Mouse (Mus musculus) adrenal gland, postnatal 4 days (tissue): ENCODE data around the gene Pnldc1. TPM values are rescaled to one million over a fixed set of nuclear protein-coding genes. Genes with fewer than 3 reads are reported as not detected.
A peak's percentile ranks its signal among the peaks of the same experiment; 100 is the strongest.
"Not testable (repeated sequence)": the region's sequence is repeated elsewhere in the genome, so short reads cannot be mapped to it uniquely, and the experiment has no call there.

Experiments used
- DNase-seq, 2 experiments: peaks; one replicate each; pipeline ENCODE4 v3.0.0; 2021 to 2022; ENCODE audit warnings: low spot score in 2 of 2, mixed read lengths in 2 of 2
- long read RNA-seq, 2 experiments: library from polyadenylated mRNA; stranded (forward); transcript quantifications; one replicate each; pipeline ENCODE4 v2.0.0; 2021
- total RNA-seq, 2 experiments: library from RNA; stranded (reverse); gene quantifications; 2 replicates each; pipeline ENCODE4 v1.2.3; 2021

Gene Pnldc1
- total RNA-seq = 1 to 10 TPM; 3.1 to 3.6 TPM
- long read RNA-seq, experiment 1 = 0 reads
- long read RNA-seq, experiment 2, partial matches to known transcripts = 0 of 4 reads
- long read RNA-seq, experiment 2, other reads (novel, unspliced or antisense) = 1 of 4 reads

GRCm38 (mm10) chr17:12909361-12910280, at the start of gene Pnldc1:
Pnldc1 (minus strand) TSS chr17:12910230.
- no peak for DNase-seq

- not testable (repeated sequence) for DNase-seq
These were observed 49.3 kb upstream of the Pnldc1 start for GRCm38 (mm10) chr17:12959377-12959776.

DNA sequence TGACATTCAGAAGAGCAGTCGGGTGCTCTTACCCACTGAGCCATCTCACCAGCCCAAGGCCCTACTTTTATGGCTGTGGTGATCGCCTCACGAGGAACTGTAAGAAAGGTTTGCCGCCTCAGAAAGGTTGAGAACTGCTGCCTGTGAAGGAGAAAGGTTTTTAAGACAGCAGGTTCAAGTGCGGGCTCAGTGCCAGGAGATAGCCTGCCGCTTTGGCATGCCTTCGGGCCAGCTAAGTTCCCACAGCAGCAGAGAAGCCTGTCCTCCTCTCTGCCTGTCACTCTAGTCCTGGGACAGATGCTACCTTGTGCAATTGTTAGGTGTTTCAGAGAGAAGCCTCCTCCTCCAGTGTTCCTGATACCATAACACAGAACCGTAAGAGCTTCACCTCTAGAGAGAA, 46.6 kb upstream of the Pnldc1 start:
- DNase-seq = no peak

DNA sequence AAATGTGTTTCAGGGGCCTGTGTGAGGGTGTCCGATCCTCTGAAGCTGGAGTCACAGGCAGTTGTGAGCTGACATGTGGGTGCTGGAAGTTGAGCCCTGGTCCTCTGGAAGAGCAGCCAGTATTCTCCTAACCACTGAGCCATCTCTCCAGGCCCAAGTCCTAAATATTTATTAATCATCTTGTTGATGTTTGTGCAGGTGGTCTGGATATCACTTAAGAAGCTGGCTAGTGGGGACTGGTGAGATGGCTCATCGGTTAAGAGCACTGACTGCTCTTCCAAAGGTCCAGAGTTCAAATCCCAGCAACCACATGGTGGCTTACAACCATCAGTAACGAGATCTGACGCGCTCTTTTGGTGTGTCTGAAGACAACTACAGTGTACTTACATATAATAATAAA, 39.6 kb upstream of the Pnldc1 start:
- no peak for DNase-seq

DNA sequence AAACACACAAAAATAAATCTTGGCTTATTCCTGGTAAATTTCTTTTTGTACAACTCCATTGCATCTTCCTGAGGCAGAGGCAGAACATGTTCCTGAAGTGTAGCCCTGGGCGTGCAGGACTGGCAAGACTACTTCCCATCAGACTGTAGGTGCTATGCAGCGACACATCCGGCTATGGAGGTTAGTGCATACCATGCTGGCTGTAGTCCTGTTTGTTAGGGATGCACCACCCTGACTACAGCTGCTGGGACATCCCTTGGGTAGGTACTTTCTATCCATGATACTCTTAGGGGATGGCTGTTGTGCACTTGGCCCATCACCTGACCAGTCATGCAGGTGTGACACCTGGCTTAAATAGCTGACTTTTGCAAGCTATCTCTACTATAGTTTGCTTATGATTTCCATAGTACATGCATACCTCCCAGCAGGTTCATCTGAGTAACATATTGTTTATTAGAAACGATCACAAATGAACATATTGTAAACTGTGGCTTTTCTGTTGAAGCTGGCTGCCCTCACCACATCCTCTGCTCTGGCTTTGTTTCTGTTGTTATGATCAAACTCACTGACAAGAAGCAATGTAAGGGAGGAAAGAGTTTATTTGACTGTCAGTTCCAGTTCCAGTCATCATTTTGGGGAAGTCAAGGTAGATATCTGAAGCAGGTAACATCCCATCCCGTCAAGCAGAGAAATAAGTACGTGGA, 32.6 kb upstream of the Pnldc1 start:
- no peak for DNase-seq

- no peak for DNase-seq
These were observed 31.7 kb upstream of the Pnldc1 start for GRCm38 (mm10) chr17:12941543-12942260.

DNA sequence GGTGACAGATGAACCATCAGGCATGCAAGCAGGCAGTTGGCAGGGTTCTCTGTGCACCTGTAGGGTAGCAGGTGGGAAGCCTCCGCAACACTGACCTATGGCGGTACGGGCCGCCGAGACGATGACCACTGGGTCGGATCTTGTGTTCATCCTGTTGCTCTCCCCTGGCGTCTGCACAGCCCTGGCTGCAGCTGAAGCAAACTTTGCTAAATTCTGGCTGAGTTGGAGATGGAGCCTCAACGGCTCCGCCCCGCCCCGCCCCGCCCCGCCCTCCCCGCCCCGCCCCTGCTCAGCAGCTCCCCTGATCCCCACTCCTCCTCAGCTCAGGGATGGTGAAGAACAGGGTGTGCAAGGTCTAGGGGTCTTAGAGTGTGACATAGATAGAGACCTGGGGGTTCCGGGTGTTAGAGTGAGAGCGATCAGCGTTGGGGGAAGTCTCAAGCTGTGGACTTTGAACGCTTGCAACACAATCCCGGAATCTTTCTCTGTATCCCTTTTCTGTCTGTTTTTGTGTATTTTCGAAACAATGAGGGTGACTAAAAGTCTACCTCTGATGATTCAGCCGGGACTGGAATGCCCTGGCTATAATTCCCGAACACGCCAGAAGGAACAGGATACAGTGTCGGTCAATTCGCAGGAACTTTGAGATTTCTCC, 30.2 kb upstream of the Pnldc1 start, which contains the start of gene Acat3:
Acat3 (minus strand) TSS at position 450 of the 655 bp plus-strand sequence.
- DNase-seq = no peak

GRCm38 (mm10) chr17:12939377-12940148, 29.5 kb upstream of the Pnldc1 start:
- DNase-seq = not testable (repeated sequence)

DNA sequence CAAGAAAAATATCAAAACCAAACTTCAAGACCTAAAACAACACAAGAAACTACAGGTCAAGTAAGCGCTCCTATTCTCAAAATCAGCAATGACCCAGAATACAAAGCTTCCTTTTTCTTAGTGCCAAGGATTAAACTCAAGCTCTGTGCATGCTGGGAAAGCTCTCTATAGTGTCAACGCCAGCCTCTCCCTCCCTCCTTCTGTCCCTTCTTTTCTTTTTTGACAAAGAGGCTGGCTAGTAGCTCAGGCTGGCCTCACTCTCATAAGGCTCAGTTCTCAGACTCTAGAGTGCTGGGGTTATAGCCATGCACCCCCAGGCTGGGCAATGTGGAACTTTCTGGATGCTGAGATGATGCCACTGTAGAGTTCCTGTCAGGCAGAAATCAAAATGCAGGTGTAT, 28.0 kb upstream of the Pnldc1 start:
- no peak for DNase-seq

DNA sequence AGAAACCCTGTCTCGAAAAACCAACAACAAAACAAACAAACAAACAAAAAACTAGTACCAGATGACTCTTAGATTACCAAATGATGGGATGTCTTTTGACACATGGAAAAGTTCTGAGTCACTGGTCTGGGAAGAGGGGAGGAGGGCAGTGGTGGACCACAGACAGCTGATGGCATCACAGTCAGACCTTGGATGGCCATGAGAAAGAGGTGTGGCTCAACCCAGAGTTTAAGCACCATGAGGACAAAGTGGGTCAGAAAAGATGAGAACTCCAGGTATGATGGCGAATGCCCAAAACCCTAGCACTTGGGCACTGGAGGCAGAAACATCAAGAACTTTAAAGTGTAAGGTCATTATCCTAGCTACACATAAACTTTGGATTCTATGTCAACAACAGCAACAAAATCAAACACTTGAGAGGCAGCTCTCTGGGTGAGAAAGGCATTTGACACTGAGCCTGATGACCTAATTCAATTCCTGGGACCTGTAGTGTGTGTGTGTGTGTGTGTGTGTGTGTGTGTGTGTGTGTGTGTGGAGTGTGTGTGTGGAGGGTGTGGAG, 27.5 kb upstream of the Pnldc1 start:
- no peak for DNase-seq

GRCm38 (mm10) chr17:12935719-12936118, 25.7 kb upstream of the Pnldc1 start:
- no peak for DNase-seq

DNA sequence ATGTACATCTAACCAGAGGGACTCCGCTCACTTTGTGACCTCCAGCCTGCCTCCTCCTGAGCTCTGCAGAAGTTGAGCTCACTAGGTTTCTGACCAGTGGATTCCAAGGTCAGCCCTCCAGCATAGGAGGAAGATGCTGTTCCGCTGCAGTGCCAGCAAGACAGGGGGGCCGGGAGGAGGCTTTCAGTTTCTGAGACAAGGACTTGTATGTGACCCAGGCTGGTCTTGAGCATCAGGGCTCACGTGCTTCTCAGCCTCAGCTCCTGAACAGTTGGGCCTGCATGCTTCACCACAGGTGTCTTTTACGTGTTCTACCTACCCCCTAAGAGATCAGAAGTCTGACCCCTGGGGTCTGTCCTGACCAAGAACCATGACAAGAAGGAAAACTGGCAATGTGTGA, 21.5 kb upstream of the Pnldc1 start:
- not testable (repeated sequence) for DNase-seq

DNA sequence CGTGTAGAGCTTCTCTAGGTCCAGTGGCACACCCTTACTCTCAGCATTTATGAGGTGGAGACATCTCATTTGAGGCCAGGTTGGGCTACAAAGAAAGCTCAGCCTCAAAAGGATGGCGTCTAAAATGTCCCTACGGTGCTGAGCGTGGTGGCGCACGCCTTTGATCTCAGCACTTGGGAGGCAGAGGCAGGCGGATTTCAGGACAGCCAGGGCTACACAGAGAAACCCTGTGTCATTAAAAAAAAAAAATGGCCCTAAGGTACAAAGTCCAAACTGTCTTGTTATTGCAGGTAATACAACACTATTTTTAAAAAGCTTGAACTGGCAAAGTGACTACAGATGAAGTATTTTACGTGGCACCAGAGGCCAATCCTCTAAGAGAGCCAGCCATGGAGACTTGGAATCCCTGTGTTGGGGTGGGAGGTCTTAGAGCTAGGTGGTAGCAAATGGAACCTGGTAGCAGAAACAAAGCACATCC, 15.7 kb upstream of the Pnldc1 start:
- DNase-seq = no peak

GRCm38 (mm10) chr17:12925001-12925400, 15.0 kb upstream of the Pnldc1 start:
- DNase-seq = no peak

GRCm38 (mm10) chr17:12921073-12921472, 11.0 kb upstream of the Pnldc1 start:
- DNase-seq = no peak

- no peak for DNase-seq
These were observed 6.8 kb upstream of the Pnldc1 start for GRCm38 (mm10) chr17:12916588-12917380.

DNA sequence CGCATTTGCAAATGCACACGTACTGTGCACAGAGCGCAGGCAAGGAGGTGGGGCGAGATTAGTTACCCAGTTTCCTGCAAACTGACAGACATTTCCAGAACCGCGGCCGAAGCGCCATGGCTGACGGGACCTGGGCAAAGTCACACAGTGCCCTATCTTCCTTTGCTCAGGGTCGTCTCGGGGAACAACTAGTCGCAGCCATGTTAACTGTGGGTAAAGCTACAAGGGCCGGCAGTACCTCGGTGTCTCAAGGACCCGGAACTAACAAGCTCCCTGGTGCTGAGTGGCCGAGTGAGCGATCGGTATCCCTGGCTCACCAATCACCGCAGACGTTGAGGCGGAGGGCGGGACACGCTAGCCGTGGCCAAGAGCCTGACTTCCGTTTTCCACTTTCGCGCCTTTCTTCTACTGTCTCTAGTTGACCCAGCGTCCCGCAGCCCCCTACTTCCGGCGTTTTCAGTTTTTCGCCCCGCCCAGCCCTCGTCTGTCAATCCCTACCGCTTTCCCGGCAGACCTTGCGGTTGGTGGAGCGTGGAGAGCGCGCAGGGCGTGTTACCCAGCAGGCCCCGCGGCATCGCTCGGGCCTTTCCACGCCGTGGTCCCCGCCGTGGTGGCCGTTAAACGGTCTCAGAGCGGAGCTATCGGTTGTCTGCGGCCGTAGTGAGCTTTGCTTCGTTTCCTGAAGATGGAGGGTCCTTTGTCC, 6.0 kb upstream of the Pnldc1 start, which contains the start of gene Mrpl18:
Mrpl18 (minus strand) TSS at position 465 of the 703 bp plus-strand sequence.
- DNase-seq = peak; percentile 86 to 96

DNA sequence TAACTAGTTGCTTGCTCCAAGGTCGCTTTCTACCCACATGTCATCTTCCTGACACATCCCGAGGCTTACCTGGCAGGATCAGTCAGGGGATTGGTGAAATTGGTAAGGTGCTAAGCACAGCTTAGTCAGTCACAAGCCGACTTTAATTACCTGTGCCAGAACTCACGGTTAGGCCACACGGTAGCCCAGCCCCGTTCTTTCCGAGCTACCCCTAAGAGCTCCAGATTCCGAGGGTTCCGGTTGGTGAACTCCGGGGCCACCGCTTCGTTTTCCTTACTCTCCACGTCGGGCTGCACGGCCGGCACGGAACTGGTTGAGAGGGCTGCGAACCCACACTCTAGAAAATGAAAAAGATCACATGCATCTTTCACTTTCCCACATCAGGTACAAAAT, 5.5 kb upstream of the Pnldc1 start, which contains the start of gene Tcp1:
Tcp1 (plus strand) TSS at position 214 of the 393 bp plus-strand sequence.
- peak in 1 of 2 experiments; percentile 14 for DNase-seq
